Mouse (Mus musculus): ENCODE measurements around the gene Zfp459. TPM values are rescaled to one million over a fixed set of nuclear protein-coding genes. Genes with fewer than 3 reads are reported as not detected.

Gene Zfp459
- under 1 TPM; 0.09 to 0.42 TPM for total RNA-seq (2023)

DNA sequence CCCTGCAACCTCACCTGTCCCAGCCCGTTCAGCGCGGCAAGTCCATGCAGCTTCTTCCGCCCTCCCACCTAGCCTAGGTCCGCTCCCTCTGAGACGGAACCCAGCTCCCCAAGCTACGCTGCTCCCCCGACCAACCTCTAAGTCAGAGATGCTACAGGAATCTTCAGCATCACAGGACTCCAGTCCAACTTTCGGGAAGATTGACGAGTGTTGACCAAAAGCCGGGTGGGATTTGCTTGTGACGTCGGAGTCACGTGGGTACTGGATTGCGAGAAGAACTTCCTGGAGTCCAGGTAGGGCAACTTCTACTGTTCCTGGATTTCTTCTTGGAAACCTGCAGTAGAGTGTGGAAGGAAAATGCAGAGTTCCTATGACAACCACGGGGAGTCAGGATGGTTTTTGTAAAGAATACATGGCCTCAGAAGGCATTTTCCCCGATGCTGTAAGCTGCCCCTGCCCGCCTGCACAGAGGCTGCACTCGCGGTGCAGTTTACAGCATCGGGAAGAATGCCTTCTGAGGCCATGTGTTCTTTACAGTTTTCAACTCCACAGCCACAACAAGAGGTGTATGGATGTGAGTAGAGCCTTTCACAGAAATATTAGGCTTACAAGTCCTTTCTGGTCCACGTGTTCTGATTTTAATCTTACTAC is at the start of gene Zfp459:
Gene Zfp459 (minus strand): TSS at position 212 of the 651 bp plus-strand sequence.

DNA sequence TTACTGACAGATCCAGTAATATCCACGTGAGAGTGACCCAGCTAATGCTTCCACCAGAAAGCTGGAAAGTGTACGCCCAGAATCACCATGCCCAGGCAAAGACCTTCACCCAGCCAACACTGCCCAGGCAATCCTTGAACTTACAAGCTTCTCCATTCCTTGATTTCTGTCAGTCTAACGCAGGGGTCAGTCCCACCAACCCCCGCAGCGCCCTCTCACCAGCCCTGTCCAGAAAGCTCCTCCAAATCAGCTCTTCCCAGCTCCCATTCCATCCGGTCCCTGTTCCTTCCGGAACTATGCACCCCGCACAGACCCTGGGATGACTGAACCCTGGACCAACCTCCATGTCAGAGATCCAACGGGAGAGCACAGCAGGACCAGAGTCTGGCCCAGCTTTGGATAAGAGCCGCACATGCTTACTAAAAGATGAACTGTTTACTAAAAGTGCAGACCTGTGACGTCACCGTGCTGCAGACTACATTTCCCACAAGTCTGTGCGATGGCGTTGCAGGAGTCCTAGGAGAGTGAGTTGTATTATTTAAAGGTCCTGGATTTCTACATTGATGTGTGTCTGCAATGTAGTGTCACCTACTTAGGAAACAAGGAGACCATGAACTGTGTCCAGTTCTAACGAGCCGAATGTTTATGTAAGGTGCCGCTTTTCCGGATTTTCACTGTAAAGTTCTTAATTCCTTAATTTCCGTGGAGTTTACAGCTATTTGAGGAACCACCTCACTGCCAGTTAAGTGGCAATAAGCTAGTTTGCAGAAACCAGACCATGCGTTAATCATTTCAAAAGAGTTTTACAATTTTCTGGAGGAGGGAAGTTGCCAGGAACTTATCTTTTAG is 30.2 kb upstream of the Zfp459 start, which contains the start of gene Zfp874a:
Gene Zfp874a (minus strand): TSS at position 453 of the 849 bp plus-strand sequence.

DNA sequence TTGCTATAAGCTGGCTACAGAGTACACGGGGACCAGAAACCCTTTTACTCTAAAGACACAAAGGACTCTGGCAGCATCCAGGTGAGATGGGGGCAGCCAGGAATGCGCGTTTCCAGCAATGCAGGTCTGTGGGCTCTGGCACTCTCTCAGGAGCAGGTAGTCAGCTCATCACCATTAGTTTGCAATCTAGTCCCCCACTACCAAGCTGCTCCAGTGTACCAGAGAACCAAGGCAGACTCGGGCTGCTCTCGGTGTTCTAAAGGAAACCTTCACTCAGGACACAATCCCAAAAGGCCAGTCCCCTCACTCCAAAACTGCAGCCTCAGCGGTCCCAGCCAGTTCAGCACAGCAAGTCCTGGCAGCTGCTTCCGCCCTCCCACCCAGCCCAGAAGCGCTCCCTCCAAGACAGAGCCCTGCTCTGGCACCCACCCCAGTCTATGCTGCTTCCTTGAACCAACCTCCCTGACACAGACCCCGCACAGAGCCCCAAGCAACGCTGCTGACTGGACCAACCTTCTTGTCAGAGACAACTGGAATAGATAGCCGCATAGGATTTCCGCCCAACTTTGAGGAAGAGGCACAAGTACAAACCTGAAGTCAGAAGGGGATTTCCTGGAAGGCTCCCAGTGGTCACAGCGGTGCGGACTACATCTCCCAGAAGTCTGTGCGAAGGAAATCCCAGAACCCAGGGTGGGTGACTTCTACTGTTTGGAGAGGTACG is 21.9 kb downstream of the Zfp459 start, which contains the start of gene Zfp429:
Gene Zfp429 (minus strand): TSS at position 637 of the 721 bp plus-strand sequence.

DNA sequence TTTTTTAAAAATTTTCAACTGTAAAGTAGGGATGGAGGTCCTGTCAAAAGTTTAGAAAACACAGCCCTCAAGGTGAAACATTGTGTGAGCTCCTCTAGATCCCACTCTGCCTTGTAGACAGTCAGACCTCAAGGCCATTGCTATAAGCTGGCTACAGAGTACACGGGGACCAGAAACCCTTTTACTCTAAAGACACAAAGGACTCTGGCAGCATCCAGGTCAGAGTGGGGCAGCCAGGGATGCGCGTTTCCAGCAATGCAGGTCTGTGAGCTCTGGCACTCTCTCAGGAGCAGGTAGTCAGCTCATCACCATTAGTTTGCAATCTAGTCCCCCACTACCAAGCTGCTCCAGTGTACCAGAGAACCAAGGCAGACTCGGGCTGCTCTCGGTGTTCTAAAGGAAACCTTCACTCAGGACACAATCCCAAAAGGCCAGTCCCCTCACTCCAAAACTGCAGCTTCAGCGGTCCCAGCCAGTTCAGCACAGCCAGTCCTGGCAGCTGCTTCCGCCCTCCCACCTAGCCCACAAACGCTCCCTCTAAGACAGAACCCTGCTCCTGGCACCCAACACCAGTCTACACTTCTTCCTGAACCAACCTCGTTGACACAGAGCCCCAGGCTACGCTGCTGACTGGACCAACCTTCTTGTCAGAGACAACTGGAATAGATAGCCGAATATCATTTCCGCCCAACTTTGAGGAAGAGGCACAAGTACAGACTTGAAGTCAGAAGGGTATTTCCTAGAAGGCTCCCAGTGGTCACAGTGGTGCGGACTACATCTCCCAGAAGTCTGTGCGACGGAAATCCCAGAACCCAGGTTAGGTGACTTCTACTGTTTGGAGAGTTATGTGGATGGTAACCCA is 45.9 kb downstream of the Zfp459 start, which contains the start of the genes Gm28041 and Zfp456:
Gene Gm28041 (minus strand): TSS at position 684 of the 862 bp plus-strand sequence.
Gene Zfp456 (minus strand): TSS at position 761 of the 862 bp plus-strand sequence.

DNA sequence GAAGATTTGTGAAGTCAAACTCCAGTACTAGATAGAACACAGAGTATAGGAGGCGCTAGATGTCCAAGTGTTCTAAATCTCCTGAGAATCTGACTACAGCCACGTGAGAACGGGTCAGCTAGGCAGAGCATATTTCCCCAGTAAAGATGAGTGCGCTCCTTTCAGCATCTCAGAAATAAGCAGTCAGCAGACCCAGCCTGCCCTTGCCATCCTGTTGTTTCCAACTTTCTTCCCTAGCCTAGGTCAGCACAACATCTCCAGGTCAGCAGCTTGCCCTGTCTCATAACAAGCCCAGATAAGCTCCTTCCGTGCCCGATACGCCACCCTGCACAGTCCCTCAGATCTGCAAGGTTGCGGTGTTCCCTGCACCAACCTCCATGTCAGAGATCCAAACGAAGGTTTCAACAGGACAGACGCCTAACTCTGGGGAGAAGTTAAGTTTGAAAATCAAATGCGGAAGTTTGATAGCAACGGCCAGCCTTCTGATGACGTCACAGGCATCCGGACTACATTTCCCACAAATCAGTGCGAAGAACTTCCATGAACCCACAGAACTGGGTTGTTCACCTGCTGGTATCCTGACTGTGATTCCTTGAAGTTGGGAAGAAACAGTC is 61.0 kb downstream of the Zfp459 start, which contains the start of the genes Gm28044 and Zfp953:
Gene Gm28044 (minus strand): TSS at position 406 of the 614 bp plus-strand sequence.
Gene Zfp953 (minus strand): TSS at position 475 of the 614 bp plus-strand sequence.

Other genes starting within 250 kb of the Zfp459 start
- 1 to 10 TPM; 1.6 TPM for gene Rsl1, start 248.2 kb downstream of the Zfp459 start, total RNA-seq (2023)
- gene Zfp455, start 226.9 kb downstream of the Zfp459 start, total RNA-seq (2023), result under 1 TPM; 0.73 to 0.77 TPM
- 1 to 10 TPM; 1.5 to 2.0 TPM for gene Zfp458, start 143.0 kb downstream of the Zfp459 start, total RNA-seq (2023)
- gene Zfp457, start 114.9 kb downstream of the Zfp459 start, total RNA-seq (2023), result under 1 TPM in 1 of 2 experiments, not detected in 1; 0.46 TPM
- gene Zfp595, start 88.8 kb downstream of the Zfp459 start, total RNA-seq (2023), result 1 to 10 TPM; 5.3 to 6.4 TPM
- 1 to 10 TPM in 1 of 2 experiments, not detected in 1; 3.0 TPM for gene Gm28044, start 60.9 kb downstream of the Zfp459 start, total RNA-seq (2023)
- gene Zfp953, start 60.8 kb downstream of the Zfp459 start, total RNA-seq (2023), result 1 to 10 TPM; 6.1 to 7.3 TPM
- 1 to 10 TPM in 1 of 2 experiments, under 1 TPM in 1; 0.90 to 1.8 TPM for gene Gm28041, start 45.7 kb downstream of the Zfp459 start, total RNA-seq (2023)
- 1 to 10 TPM; 1.1 to 1.7 TPM for gene Zfp456, start 45.6 kb downstream of the Zfp459 start, total RNA-seq (2023)
- 1 to 10 TPM; 4.0 to 4.2 TPM for gene Zfp429, start 21.6 kb downstream of the Zfp459 start, total RNA-seq (2023)
- gene Zfp874a, start 30.2 kb upstream of the Zfp459 start, total RNA-seq (2023), result 1 to 10 TPM; 2.8 to 3.3 TPM
- 1 to 10 TPM; 6.6 to 9.1 TPM for gene Zfp874b, start 62.8 kb upstream of the Zfp459 start, total RNA-seq (2023)
- gene Zfp58, start 79.1 kb upstream of the Zfp459 start, total RNA-seq (2023), result 1 to 10 TPM; 3.6 to 5.8 TPM
- not detected for gene Gm26965, start 104.7 kb upstream of the Zfp459 start, total RNA-seq (2023)
- gene Zfp87, start 104.8 kb upstream of the Zfp459 start, total RNA-seq (2023), result 10 to 100 TPM; 10.9 to 14.0 TPM
- 1 to 10 TPM; 5.7 to 5.9 TPM for gene Zfp748, start 132.4 kb upstream of the Zfp459 start, total RNA-seq (2023)
- 1 to 10 TPM; 8.9 to 9.8 TPM for gene Zfp729b, start 188.3 kb upstream of the Zfp459 start, total RNA-seq (2023)
- under 1 TPM; 0.39 to 0.42 TPM for gene Gm49345, start 216.4 kb upstream of the Zfp459 start, total RNA-seq (2023)
- 10 to 100 TPM in 1 of 2 experiments, 1 to 10 TPM in 1; 9.4 to 11.5 TPM for gene Zfp729a, start 216.4 kb upstream of the Zfp459 start, total RNA-seq (2023)